Mouse (Mus musculus) brain, adult 2 months (tissue): ENCODE results near the gene Arid2.
"Not testable (repeated sequence)": the region's sequence is repeated elsewhere in the genome, so short reads cannot be mapped to it uniquely, and the experiment has no call there.

Experiments used
- DNase-seq: peaks from one replicate; pipeline ENCODE4 v3.0.0; 2011; ENCODE audit warnings: low read depth, low spot score

Gene Arid2

GRCm38 (mm10) chr15:96286015-96286934 lies 1.0 kb upstream of the Arid2 start:
- peak; percentile 97 for DNase-seq

GRCm38 (mm10) chr15:96286935-96287292 lies 404 bp upstream of the Arid2 start:
- no peak for DNase-seq

- DNase-seq: peak; percentile 67
Observed at GRCm38 (mm10) chr15:96287976-96288835, 888 bp downstream of the Arid2 start.

GRCm38 (mm10) chr15:96288836-96289390 lies 1.6 kb downstream of the Arid2 start:
- DNase-seq: no peak

- no peak for DNase-seq
Observed at GRCm38 (mm10) chr15:96290001-96290400, 2.7 kb downstream of the Arid2 start.

- no peak for DNase-seq
Observed at GRCm38 (mm10) chr15:96293444-96293843, 6.1 kb downstream of the Arid2 start.

- no peak for DNase-seq
Observed at GRCm38 (mm10) chr15:96297078-96297590, 9.8 kb downstream of the Arid2 start.

GRCm38 (mm10) chr15:96297623-96298188 lies 10.4 kb downstream of the Arid2 start:
- DNase-seq: no peak

- DNase-seq: no peak
Observed at GRCm38 (mm10) chr15:96309310-96309709, 22.0 kb downstream of the Arid2 start.

- DNase-seq: no peak
Observed at GRCm38 (mm10) chr15:96312902-96313301, 25.6 kb downstream of the Arid2 start.

GRCm38 (mm10) chr15:96315664-96316063 lies 28.3 kb downstream of the Arid2 start:
- DNase-seq: peak; percentile 22

- DNase-seq: peak; percentile 73
Observed at GRCm38 (mm10) chr15:96319335-96319734, 32.0 kb downstream of the Arid2 start.

GRCm38 (mm10) chr15:96325726-96326328 lies 38.5 kb downstream of the Arid2 start:
- DNase-seq: no peak

GRCm38 (mm10) chr15:96328722-96329121 lies 41.4 kb downstream of the Arid2 start:
- not testable (repeated sequence) for DNase-seq

GRCm38 (mm10) chr15:96330536-96330935 lies 43.2 kb downstream of the Arid2 start:
- DNase-seq: no peak

- peak; percentile 48 for DNase-seq
Observed at GRCm38 (mm10) chr15:96332468-96333213, 45.3 kb downstream of the Arid2 start.

- no peak for DNase-seq
Observed at GRCm38 (mm10) chr15:96333350-96333749, 46.0 kb downstream of the Arid2 start.

- DNase-seq: no peak
Observed at GRCm38 (mm10) chr15:96340924-96341323, 53.6 kb downstream of the Arid2 start.

GRCm38 (mm10) chr15:96342097-96342496 lies 54.8 kb downstream of the Arid2 start:
- DNase-seq: no peak

GRCm38 (mm10) chr15:96342871-96343270 lies 55.6 kb downstream of the Arid2 start:
- DNase-seq: no peak
